Mouse (Mus musculus) myocyte (in vitro differentiated cells): Measurements from ENCODE around the gene Ccl9.

Source experiments
- POLR2A ChIP-seq: IDR thresholded peaks from one replicate; pipeline ENCODE4 v1.6.1; 2011; ENCODE audit warnings: low read depth, mild to moderate bottlenecking, control low read depth, moderate library complexity; ENCODE audit not compliant: insufficient read length
- USF1 ChIP-seq: IDR thresholded peaks from one replicate; pipeline ENCODE4 v1.6.1; 2011; ENCODE audit warnings: low read depth, mild to moderate bottlenecking, control low read depth, moderate library complexity

GRCm38 (mm10) chr11:83598207-83598837 is 19.9 kb upstream of the Ccl9 start:
- TF ChIP-seq POLR2A (no peak), USF1 (no peak)
